Mouse (Mus musculus) erythroblast, embryonic 14.5 days (primary cell): ENCODE data around the gene Card19.

ENCODE experiments used
- GATA1 ChIP-seq: IDR thresholded peaks from 2 replicates; pipeline ENCODE4 v1.6.1; 2012; ENCODE audit warnings: low read length, inconsistent platforms, mixed read lengths
- TAL1 ChIP-seq: IDR thresholded peaks from 3 replicates; pipeline ENCODE4 v1.6.1; 2012; ENCODE audit warnings: low read length, inconsistent platforms, mixed read lengths

DNA sequence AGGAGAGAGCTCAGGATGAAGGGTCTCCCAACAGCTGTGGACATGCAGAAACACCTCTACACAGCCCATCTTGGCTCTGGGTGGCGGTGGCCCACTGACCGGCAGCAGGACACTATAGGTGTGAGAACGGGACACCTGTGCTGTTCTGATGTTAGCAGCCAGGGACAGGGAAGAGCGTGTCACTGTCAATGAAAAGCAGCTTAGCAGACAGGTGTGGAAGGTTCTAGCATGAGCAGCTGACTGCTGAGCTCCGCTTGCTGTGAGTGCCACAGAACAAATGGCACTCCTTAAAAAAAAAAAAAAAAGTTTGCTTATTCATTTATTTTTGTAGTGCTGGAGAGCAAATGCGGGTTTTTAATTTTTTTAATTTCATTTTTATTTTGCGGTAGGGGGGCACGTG, 21.8 kb upstream of the Card19 start:
- TF ChIP-seq GATA1 (no peak), TAL1 (no peak)
